Mouse (Mus musculus) cerebellum, adult 2 months (tissue): Measurements from ENCODE around the gene Tpst2.

ENCODE experiments used
- CTCF ChIP-seq: fragments of 200-500 bp; IDR thresholded peaks from 2 replicates; pipeline ENCODE4 v1.5.1; 2011; ENCODE audit warnings: low read depth, mild to moderate bottlenecking, control low read depth, low read length, moderate library complexity, borderline replicate concordance; ENCODE audit not compliant: insufficient read depth
- POLR2A ChIP-seq: fragments of 200-500 bp; IDR thresholded peaks from 2 replicates; pipeline ENCODE4 v1.6.1; 2011; ENCODE audit warnings: low read length, control low read depth, borderline replicate concordance; ENCODE audit not compliant: insufficient read depth

DNA sequence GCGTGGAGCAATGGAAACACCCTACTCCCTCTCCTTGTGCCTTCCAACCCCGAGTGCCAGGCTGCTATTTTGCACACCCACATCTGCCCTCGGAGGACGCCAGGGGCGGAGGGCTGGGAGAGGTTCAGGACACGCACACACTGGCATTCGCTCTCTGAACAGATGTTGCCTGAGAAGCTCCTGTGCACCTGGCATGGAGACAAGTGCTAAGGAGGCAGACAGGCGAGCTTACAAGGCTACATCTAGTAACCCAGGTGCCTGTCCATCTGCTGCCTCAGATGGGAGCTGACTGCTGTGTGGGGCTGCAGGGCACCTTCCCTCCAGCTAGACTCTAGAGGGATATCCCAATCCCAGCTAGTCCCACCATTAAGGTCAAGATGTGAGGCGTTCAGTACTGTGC lies 20.0 kb upstream of the Tpst2 start:
- no peak for TF ChIP-seq CTCF
- no peak for TF ChIP-seq POLR2A
